Mouse (Mus musculus) spleen, postnatal 10 days (tissue): ENCODE data around the gene Rere.
"Not testable (repeated sequence)": the region's sequence is repeated elsewhere in the genome, so short reads cannot be mapped to it uniquely, and the experiment has no call there.

Experiments
- DNase-seq, 2 experiments: peaks; one replicate each; pipeline ENCODE4 v3.0.0; 2021 to 2022; ENCODE audit warnings: low spot score in 2 of 2

The Rere gene

GRCm38 (mm10) chr4:150549393-150549792, 267.9 kb downstream of the Rere start:
- no peak for DNase-seq

GRCm38 (mm10) chr4:150549989-150550716, 268.7 kb downstream of the Rere start:
- DNase-seq = no peak

- DNase-seq = no peak
Observed at GRCm38 (mm10) chr4:150551390-150551789, 269.9 kb downstream of the Rere start.

- no peak for DNase-seq
Observed at GRCm38 (mm10) chr4:150552751-150553600, 271.5 kb downstream of the Rere start.

GRCm38 (mm10) chr4:150555783-150556182, 274.3 kb downstream of the Rere start:
- no peak for DNase-seq

GRCm38 (mm10) chr4:150556382-150557221, 275.2 kb downstream of the Rere start:
- DNase-seq = peak in 1 of 2 experiments; percentile 54

- not testable (repeated sequence) for DNase-seq
Observed at GRCm38 (mm10) chr4:150557289-150557688, 275.8 kb downstream of the Rere start.

- peak in 1 of 2 experiments; percentile 54 for DNase-seq
Observed at GRCm38 (mm10) chr4:150557976-150558375, 276.5 kb downstream of the Rere start.

- no peak for DNase-seq
Observed at GRCm38 (mm10) chr4:150559514-150559913, 278.1 kb downstream of the Rere start.

- no peak for DNase-seq
Observed at GRCm38 (mm10) chr4:150563281-150563680, 281.8 kb downstream of the Rere start.

- peak in 1 of 2 experiments; percentile 74 for DNase-seq
Observed at GRCm38 (mm10) chr4:150566193-150566592, 284.7 kb downstream of the Rere start.

GRCm38 (mm10) chr4:150568318-150569134, 287.1 kb downstream of the Rere start:
- DNase-seq = peak in 1 of 2 experiments; percentile 63

- peak; percentile 79 to 82 for DNase-seq
Observed at GRCm38 (mm10) chr4:150569135-150569833, 287.8 kb downstream of the Rere start.

GRCm38 (mm10) chr4:150569834-150570571, 288.6 kb downstream of the Rere start:
- peak in 1 of 2 experiments; percentile 59 for DNase-seq

- DNase-seq = no peak
Observed at GRCm38 (mm10) chr4:150570793-150571192, 289.3 kb downstream of the Rere start.

GRCm38 (mm10) chr4:150572104-150572691, 290.8 kb downstream of the Rere start:
- no peak for DNase-seq

- no peak for DNase-seq
Observed at GRCm38 (mm10) chr4:150572938-150573337, 291.5 kb downstream of the Rere start.

- no peak for DNase-seq
Observed at GRCm38 (mm10) chr4:150575363-150576092, 294.1 kb downstream of the Rere start.

GRCm38 (mm10) chr4:150576339-150576738, 294.9 kb downstream of the Rere start:
- no peak for DNase-seq
